Mouse (Mus musculus) heart, postnatal 14 days (tissue): Measurements from ENCODE around the gene Grik2. TPM values are rescaled to one million over a fixed set of nuclear protein-coding genes. Genes with fewer than 3 reads are reported as not detected.

Experiments used
- DNase-seq, 2 experiments: peaks; one replicate each; pipeline ENCODE4 v3.0.0; 2021 to 2022
- intact Hi-C: fragments of 180-260 bp; cut with DNase I; formaldehyde crosslinking; loops from one replicate; pipeline ENCODE4 v1.15.1; 2025
- long read RNA-seq, 2 experiments: library from polyadenylated mRNA; stranded (forward); transcript quantifications; one replicate each; pipeline ENCODE4 v2.0.0; 2021
- total RNA-seq, 2 experiments: library from RNA; stranded (reverse); gene quantifications; 2 replicates each; pipeline ENCODE4 v1.2.3; 2021

The Grik2 gene
- under 1 TPM; 0.27 to 0.38 TPM for total RNA-seq
- long read RNA-seq, experiment 1 = 0 reads
- long read RNA-seq, experiment 2 = 0 reads

- DNase-seq = peak; percentile 37 to 41
These were observed at the start of gene Grik2 for GRCm38 (mm10) chr10:49788381-49788906. TSS of gene Grik2 (minus strand) at chr10:49788766.

GRCm38 (mm10) chr10:49834392-49834791 is 45.8 kb upstream of the Grik2 start:
- intact Hi-C loops = no loop called here
- no peak for DNase-seq

More at GRCm38 (mm10) chr10:49788381-49788906, at the start of gene Grik2:
- intact Hi-C loops = no loop called here

- intact Hi-C loops = no loop called here
- no peak for DNase-seq
These were observed 18.7 kb upstream of the Grik2 start for GRCm38 (mm10) chr10:49807276-49807675.

GRCm38 (mm10) chr10:49801001-49801400 is 12.4 kb upstream of the Grik2 start:
- DNase-seq = no peak
- intact Hi-C loops = no loop called here

GRCm38 (mm10) chr10:49794129-49794528 is 5.6 kb upstream of the Grik2 start:
- intact Hi-C loops = no loop called here
- no peak for DNase-seq

GRCm38 (mm10) chr10:49790326-49790725 is 1.8 kb upstream of the Grik2 start:
- intact Hi-C loops = no loop called here
- DNase-seq = no peak

- intact Hi-C loops = no loop called here
- DNase-seq = no peak
These were observed 1.1 kb upstream of the Grik2 start for GRCm38 (mm10) chr10:49789711-49790110.

GRCm38 (mm10) chr10:49788914-49789313 is 348 bp upstream of the Grik2 start:
- no peak for DNase-seq
- intact Hi-C loops = no loop called here

- intact Hi-C loops = no loop called here
- DNase-seq = no peak
These were observed 1.9 kb downstream of the Grik2 start for GRCm38 (mm10) chr10:49786630-49787029.

GRCm38 (mm10) chr10:49785477-49785876 is 3.1 kb downstream of the Grik2 start:
- intact Hi-C loops = no loop called here

GRCm38 (mm10) chr10:49784831-49785230 is 3.7 kb downstream of the Grik2 start:
- no peak for DNase-seq
- intact Hi-C loops = no loop called here

More at GRCm38 (mm10) chr10:49785477-49785876, 3.1 kb downstream of the Grik2 start:
- no peak for DNase-seq

- intact Hi-C loops = no loop called here
- DNase-seq = peak in 1 of 2 experiments; percentile 7
These were observed 5.5 kb downstream of the Grik2 start for GRCm38 (mm10) chr10:49782741-49783691.

- intact Hi-C loops = no loop called here
- no peak for DNase-seq
These were observed 6.5 kb downstream of the Grik2 start for GRCm38 (mm10) chr10:49782061-49782460.

GRCm38 (mm10) chr10:49780430-49780829 is 8.1 kb downstream of the Grik2 start:
- DNase-seq = no peak
- intact Hi-C loops = no loop called here

- intact Hi-C loops = no loop called here
- no peak for DNase-seq
These were observed 19.7 kb downstream of the Grik2 start for GRCm38 (mm10) chr10:49768897-49769296.

GRCm38 (mm10) chr10:49767556-49767955 is 21.0 kb downstream of the Grik2 start:
- DNase-seq = no peak
- intact Hi-C loops = no loop called here

- intact Hi-C loops = no loop called here
These were observed 26.0 kb downstream of the Grik2 start for GRCm38 (mm10) chr10:49762607-49763006.

GRCm38 (mm10) chr10:49751769-49752168 is 36.8 kb downstream of the Grik2 start:
- DNase-seq = no peak
- intact Hi-C loops = no loop called here

More at GRCm38 (mm10) chr10:49762607-49763006, 26.0 kb downstream of the Grik2 start:
- no peak for DNase-seq

GRCm38 (mm10) chr10:49731841-49732240 is 56.7 kb downstream of the Grik2 start:
- no peak for DNase-seq
- intact Hi-C loops = no loop called here

- DNase-seq = no peak
- intact Hi-C loops = no loop called here
These were observed 64.9 kb downstream of the Grik2 start for GRCm38 (mm10) chr10:49723706-49724105.

GRCm38 (mm10) chr10:49716856-49717255 is 71.7 kb downstream of the Grik2 start:
- no peak for DNase-seq
- intact Hi-C loops = no loop called here

- intact Hi-C loops = no loop called here
- DNase-seq = no peak
These were observed 78.8 kb downstream of the Grik2 start for GRCm38 (mm10) chr10:49709748-49710147.
